Mouse (Mus musculus) ovary, postnatal 14 days (tissue): Measurements from ENCODE around the gene Foxp1.

Experiments used
- DNase-seq: peaks from one replicate; pipeline ENCODE4 v3.0.0; 2022; ENCODE audit warnings: low spot score

Foxp1 gene

DNA sequence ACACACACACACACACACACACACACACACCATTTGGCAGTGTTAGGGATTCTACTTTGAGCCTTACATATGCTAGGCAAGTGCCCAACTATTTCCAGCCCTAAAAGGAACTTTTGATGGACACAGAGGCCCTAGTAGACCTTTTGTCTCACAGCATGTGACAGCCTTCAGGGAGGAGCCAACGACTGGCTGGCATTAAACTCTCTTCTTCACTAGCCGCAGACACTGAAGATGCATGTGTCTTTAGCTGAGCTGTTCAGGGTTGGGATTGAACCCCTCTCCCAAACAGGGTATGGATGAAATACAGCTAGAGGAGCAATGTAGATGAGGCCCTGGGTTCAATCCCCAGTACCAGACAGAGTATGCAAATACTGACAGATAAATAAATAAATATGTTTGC lies 428.7 kb downstream of the Foxp1 start:
- DNase-seq, result no peak

DNA sequence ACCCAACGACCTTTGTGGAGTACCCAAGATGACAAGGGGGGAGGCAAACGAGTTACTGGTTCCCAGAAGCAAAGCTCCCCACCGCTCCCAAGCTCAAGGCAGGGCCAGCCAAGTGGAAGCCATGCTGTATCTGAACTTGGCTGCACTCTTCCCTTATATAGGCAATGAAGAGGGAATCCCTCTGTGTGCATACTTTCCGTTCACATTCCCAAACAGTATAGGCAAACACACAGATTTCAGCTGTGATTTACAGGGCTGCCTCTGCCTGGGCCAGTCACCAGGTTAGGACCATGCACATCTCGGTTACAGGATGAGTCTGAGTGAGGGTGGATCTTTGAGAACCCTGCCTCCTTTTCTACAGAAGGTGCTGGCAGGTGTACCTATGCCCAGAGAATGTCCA lies 429.3 kb downstream of the Foxp1 start:
- no peak for DNase-seq

DNA sequence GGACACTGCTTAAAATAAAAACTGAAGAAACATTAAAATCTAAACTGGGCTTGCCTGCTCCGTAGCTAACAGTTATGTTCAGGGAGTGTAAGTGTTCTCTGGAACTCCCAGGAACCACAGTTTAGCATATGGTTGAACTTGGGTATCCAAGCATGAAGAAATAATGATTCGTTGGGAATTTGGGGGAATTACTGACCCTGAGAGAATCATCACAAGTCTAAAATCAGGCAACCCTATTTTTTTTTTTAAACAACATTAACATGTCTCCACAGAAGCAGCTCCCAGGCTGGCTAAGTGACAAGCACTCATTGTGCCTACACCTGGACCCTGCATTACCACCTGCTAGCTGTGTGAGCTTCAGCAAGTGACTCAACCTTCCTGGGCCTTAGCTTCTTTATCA lies 430.7 kb downstream of the Foxp1 start:
- no peak for DNase-seq

DNA sequence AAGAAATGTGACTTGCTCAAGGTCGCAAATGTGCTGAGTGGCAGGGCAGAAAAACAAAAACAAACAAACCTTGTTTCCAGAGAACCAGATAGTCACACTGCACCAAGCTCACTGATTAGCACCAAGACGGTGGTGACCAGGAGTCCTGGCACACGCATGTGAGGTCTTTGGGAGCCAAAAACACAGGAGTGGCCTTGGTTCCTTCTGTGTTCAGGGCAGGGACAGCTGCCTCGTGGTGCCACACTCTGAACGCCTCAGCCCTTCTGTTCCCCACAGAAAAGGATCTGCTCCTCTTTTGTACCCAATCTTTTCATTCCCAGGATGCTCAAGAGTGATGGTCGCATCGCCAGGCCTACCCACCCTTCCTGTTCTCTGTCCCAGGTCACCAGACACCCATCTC lies 434.9 kb downstream of the Foxp1 start:
- no peak for DNase-seq

DNA sequence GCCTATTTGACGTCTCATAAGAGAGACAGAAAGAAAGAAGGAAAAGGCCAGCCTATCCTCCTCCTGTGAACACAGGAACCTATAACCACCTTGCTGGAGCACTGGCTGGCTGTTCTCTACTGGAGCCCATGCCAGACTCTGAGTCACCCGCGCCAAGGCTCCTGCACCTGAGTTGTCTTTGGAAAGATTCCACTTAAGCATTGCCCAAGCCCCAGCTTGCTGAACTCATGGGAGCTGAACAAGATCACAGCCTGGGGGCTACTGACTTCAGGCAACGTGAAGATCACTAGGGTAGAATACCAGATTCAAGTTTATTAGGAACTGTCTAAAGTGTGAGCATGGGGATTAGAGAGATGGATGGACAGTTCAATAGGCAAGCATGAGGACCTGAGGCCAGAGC lies 437.6 kb downstream of the Foxp1 start:
- no peak for DNase-seq

DNA sequence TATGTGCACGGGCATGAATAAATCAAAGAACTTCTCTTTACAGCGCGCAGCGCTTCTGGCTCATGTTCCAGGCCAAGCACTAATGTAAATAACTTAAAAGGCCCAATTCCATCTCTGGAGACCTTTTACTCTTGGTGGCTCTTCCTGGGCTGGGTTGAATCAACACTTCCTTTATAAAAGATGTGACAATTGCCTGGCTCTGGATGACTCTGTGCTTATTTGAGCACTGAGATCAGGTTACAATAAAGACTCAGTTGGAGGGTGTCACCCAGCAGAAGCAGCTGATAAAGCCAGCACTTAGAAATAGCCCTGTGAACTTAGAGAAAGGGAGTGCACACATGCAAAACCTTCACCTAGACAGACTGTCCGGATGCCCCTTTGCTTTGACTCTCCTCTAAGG lies 441.3 kb downstream of the Foxp1 start:
- no peak for DNase-seq

DNA sequence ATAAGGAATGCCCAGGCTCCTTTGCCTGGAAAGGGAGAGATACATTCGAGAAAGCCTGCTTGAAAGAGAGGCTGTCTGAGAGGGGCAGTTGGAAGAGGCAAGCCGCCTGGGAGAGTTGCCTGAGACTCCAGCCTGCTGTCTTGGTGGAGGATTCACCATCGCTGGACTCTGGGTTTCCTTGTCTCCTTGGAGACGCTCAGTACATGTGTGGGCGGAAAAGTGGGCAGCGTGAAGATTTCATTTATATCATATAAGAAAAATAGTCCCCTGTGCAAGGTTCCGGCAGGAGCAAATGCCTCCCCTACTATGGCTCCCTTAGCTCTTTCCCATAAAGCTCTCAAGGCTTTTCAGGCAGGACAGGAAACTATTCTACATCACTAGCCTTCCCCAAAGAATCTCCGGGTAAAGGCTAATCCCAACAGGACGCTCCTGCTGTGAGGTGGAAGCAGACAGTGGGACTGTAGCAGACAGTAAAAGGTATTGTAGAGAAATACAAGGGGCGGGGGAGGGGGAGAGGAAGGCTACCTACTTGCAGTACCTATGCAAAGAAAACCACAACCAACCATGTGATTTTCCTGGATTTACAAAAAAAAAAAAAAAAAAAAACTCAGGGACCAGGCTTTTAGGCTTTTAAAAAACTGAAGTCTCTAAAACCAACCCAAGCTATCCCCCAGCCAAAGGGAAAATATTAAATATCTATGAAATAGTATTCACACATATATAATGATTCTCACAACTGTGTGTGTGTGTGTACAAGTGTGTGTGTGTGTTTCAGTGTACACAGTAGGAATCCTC lies 443.3 kb downstream of the Foxp1 start:
- DNase-seq, result no peak

DNA sequence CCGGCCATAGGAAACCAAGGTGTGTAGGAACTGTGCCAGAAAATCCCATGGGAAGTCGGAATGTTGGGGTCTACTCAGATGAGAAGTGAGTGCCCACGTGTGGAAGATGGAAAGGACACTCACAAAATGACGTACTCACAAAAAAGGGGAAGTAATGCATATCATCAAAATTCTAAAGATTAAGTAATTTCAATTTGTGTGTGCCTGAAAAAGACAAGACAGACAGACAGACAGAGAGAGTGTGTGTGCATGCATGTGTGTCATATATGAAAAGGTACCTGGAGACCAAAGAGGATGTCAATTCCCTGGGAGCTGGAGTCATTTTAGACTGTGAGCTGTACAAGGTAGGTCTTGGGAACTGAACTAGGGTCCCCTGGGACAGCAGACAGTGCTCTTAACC lies 444.4 kb downstream of the Foxp1 start:
- no peak for DNase-seq

DNA sequence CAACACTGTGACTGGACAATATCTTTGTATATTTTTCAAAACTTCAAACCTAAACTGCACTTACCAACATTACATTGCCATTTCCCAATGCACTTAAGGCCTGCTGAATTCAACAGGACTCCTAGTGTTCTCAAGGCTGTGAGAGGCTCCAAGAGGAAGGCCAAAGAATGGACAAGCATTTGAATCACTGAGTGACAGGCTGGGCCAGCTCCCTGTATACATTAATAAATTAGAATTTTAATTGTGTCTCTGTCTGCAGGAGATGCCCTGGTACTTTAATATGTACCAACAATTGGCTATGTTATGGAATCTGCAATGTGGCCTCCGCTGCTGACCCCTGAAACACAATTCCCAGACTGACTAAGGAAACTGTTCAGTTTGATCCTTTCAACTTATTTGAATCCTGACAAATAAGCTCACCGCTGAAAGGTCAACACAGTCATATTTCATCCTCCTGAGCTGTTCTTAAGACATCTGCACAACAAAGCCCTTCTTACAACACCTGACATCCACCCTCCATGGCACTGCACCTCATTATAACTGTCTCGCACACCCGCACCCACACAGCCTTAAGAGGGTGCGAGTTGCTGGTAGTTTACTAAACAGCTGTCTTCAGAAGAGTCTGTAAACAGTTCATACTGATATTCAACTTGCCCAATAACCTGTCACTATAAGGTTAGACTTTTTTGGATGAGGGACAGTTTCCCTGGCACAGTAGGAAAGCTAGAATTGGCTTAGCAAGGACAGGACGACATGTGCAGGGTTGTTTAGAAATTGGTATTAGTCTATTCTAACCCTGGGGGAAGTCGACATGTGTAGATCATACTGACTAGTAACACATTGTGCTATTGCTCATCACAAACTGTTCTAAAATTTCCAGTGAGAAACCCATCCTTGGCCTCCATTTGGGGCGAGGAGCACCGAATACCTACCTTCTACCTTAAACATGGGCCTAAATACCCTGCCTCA lies 448.9 kb downstream of the Foxp1 start:
- no peak for DNase-seq

DNA sequence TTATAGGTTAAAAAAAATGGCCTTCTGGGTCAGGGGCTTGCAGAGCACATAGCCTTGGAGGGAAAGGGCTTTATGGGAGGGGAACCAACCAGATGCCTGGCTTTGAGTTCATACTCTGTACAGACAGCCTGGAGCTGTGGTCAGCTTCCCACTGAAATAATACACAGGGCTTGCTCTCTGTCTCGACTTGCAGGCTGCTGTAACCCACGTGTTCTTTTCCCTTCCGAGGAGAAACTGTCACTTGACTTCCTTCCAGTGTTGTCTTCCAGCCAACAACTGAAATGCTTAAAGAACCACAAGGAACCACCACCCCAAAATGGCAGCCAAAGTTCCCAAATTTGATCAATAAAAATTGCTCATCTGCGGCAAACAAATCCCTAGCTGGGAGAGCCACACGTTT lies 451.8 kb downstream of the Foxp1 start:
- DNase-seq, result no peak

DNA sequence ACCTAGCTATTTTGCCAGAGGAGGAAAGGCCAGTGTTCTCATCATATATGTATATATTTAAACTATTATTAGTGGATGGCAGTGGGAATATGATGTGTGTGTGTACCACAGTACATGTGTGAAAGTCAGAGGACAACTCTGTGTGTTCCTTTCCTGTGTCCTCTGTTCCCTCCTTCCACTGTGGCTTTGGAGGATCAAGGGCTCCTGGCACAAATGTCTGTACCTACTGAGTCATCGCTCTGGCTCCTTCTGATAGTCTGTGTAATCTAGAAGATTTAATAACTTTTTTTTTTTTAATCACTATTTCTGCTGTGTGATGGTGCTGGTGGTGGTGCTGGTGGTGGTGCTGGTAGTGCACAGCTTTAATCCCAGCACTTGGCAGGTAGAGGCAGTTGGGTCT lies 452.8 kb downstream of the Foxp1 start:
- DNase-seq, result no peak

DNA sequence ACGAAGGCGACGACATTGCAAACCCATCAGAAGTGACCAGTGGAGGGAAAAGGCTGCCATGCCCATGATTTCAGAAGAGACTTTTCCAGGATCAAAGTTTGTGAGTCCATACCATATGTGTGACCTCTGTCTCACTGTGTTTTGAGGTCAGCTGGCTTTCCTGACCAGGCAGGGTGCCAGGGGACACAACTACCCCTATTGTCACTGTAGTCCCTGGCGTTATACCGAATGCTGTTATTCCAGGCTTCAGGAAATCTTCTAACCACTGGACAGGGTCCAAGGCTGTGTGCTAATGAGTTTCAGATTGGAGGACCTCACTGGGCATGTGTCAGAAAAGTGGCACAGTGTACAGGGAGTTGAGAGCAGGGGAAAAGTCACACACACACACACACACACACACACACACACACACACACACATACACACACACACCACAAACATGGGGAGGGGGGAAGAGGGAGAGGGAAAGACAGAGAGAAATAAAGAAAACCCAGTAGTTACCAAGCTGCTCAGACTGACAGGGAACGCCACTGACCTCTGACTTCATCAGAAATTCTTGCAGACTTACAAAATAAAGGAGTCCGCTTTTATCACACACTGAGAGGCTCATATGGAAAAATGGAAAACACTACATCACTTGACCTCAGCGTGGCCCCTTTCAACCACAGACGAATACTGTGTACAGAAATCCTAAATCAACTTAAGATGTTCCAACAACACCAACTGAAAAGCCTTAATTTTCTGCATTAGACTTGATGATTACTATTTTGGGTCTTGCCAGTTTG lies 456.8 kb downstream of the Foxp1 start:
- DNase-seq, result no peak

DNA sequence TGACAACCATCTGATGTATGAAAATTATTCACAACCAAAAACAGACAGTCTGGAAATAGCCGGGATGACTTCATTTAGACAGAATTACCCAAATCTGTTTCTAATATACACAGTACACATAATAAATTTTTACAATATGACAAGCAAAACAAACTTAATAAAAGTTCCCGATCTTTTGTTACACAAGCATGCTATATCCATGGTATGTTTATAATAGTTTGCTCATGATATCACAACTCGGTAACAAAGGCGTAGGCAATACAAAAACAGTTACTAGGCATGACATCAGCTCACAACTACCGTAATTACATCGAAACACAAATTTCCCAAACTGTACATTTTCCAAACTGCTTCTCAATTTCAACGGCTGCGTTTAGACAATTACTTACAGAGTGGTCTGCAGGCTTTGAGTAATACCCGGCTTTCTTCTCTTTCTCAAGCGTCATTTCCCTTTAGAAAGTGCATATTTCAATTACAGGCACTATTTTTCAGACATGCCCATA lies 458.5 kb downstream of the Foxp1 start:
- DNase-seq, result no peak

DNA sequence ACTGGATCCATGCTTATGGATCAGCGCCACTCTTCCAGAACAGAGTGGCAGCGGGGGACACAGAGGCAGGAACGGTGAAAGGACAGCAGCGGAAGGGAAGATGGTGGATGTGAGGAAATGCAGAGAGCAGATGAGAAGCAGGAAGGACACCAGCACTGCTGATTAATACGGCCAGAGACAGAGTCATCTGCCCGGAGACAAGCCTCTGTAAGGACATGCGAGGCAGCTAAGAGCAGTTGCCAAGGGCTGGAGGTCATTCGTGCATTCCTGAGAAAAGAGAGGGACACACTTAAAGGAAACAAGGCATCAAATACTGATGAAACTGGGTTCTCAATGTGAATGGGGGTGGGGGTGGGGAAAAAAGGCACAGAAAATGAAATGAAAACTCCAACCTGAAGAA lies 459.6 kb downstream of the Foxp1 start:
- DNase-seq, result no peak

DNA sequence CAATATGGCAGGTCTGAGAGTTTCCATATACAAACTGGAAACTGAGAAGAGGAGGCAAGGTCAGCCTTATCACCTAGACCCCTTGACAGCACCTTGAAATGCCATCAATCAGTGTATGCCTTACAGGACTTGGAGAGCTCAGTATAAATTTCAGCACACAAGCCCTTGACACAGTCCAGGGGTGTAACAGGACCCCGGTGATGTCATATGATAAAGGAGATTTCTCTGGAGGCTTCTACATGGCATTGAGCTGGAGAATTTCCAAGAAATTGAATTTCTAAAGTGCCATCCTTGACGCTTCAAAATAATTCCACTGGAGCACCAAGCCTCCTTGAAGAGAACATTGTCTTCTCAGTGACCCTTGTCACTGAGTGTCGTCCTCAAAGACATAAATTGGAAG lies 463.8 kb downstream of the Foxp1 start:
- no peak for DNase-seq

DNA sequence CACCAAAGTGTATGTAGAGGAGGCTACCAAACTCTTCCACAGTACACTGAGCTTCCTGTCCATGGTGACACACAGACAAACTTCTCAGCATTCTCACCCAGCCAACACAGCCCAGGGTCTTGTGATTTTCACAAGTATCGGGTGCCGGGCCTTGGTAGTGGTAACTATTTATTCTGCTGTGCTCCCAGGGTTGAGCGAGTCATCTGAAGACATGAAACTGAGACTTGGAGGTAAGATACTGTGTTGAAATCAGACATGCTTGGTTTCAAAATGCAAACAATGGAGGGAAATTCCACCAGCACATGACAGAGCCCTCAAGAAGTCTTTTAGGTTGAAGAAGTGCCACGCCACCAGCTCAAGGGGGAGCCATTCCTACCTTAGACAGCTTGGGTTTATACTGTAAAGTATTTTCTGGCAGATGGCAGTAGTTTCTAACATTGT lies 465.4 kb downstream of the Foxp1 start:
- DNase-seq, result no peak

DNA sequence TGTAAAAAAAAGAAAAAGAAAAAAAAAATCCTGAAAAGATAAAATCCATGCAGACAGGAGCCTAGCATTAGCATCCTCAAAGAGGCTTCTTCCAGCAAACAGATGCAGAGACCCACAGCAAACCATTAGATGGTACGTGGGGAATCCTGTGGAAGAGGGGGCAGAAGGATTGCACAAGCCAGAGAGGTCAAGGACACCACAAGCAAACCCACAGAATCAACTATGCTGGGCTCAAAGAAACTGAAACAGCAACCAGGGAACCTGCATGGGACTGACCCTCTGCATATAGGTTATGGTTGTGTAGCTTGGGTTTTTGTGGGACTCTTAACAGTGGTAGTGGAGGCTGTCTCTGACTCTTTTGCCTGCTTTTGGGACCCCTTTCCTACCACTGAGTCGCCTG lies 466.1 kb downstream of the Foxp1 start:
- DNase-seq, result no peak

DNA sequence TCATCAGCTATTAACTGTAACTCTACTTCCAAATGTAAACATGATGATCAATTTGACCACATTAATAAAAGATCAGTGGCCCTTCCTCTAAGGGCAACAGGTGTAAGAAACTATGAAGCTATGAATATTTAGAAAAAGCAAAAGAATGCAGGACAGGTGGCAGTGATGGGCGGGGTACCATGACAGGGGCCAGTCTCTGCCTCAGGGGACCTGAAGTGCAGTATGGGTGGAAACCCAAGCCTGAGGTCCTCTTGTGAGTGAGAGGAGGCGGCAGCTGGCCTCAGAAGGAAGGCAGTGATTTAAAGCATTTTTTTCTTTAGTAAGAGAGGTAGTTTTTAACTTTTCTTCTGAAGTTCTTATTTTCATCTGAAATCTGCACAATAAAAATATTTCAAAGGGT lies 468.5 kb downstream of the Foxp1 start:
- DNase-seq, result no peak

DNA sequence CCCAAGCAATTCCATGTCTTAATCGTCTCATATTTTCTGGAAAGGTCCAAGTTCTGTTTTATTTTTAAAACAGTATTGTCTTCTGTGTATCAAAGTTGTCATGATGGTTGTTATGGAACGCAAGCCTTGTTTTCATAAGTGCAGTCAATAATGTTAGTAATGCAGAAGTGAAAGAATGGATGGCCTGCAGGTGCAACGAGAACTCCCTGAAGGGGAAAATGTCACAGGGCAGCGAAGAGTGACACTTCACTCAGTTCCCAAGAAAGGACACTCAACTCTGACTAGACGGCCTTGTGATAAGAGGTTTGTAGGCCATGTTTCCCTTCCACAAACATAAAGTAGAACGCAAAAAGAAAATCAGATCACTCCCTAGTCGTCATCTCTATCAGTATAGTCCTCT lies 469.4 kb downstream of the Foxp1 start:
- DNase-seq, result no peak

DNA sequence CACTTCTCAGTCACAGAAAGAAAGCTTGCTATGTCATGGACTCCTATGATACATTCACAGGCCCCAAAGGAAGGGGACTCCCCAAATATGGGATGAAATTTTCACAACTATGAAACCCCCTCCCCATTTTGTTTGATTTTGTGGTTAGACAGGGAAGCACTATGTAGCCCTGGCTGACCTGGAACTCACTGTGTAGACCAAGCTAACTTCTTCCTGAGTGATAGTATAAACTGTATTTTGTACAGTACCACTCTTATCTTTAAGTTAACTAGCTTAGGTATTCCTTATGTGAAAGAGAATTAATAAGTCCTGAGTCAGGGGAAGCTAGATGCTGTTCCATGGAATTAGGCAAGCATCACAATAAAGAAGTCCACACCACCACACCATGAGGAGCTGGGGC lies 470.8 kb downstream of the Foxp1 start:
- DNase-seq, result no peak

DNA sequence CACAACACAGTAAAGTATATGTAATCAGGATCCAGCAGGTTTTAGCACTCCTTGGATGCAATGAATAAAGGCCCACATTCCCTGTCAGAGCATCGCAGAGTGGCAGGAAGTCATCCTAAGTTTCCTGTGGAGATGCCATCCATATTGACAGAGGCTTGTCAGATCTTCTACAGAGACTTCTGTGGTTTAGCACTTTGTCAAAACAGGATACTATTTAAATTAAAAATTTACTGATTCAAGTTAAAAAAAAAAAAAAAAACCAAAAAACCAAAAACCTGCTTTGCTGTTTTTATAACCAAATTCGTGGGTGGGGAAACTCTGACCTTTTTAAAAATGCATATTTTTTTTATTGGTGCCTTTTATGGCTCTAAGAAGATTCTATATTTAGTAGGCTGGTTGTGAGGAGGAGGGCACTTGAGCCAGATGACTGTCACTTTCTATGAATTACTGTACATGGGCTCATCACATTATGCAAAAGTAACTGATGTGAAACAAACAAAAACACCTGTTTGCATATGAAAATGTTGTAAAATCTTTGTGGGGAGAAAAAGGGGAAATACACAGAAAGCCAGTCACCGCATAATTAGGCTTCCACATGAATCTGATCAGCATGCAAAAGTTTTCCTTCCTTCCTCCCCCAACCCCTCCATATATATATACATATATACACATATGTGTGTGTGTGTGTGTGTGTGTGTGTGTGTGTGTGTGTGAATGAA lies 472.1 kb downstream of the Foxp1 start:
- no peak for DNase-seq

DNA sequence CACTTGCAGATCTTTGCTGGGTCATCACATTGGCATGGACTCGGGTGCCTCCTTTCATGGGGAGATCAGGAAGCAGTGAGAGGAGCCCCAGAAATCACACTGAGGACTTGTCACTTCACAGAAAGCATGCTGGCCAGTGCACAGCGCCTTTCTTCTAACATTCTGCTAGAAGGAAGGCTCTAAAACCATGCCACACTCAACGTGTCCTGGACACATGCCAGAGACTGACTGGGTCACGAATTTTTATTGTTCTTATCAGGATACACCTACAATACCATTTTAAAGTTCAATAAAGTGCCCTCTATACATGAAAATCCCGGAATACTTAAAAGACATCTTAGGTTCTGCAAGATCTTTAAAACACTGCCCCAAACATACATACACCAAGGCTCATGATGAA lies 475.2 kb downstream of the Foxp1 start:
- no peak for DNase-seq
